Mouse (Mus musculus) urinary bladder, postnatal 10 days (tissue): ENCODE measurements at regions not wholly inside any gene's neighbourhood (a gene's known extent, or its start where the extent isn't known, plus 50 kb on each side); places are given as distances from the start of the nearest gene placed in this dataset.

Experiments
- DNase-seq: peaks from one replicate; pipeline ENCODE4 v3.0.0; 2022; ENCODE audit warnings: low spot score

GRCm38 (mm10) chr6:135627928-135628327 is 265.6 kb downstream of the Emp1 start:
- no peak for DNase-seq

DNA sequence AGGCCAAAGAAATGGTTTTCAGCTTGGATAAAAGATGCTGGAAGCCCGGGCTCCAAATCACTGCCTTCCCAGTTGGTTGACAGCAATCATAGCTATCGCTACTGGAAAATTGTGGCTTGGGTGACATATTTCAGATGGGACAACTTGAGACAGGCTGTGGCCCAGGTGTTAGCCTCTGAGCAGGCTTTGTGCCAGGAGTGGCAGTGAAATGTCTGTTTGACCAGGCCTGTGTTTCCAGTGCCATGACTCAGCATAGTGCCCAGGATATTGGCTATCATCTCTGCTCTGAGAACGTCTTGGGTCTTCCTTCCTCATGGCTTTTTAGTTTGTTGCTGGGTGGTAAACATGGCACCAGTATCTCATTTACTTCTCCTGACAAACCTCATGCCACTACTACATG is 266.9 kb downstream of the Emp1 start:
- no peak for DNase-seq

DNA sequence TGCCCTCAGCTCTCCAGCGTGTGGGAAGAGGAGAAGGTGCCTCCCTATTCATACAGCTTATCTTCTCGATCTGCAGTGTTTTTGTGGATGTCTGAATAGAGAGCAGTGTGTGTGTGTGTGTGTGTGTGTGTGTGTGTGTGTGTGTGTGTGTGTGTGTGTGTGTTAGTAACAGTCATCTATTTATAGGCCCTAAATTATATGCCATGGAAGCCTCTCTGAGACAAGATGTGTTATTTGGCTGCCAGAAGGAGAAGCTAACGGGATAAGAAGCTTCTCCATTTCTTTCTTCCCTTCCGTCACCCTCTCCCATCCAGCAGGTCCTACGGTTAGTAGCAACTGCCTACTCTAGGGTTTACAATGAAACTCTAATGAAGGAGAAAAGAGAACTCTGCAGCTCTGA is 270.3 kb downstream of the Emp1 start:
- DNase-seq, result no peak

DNA sequence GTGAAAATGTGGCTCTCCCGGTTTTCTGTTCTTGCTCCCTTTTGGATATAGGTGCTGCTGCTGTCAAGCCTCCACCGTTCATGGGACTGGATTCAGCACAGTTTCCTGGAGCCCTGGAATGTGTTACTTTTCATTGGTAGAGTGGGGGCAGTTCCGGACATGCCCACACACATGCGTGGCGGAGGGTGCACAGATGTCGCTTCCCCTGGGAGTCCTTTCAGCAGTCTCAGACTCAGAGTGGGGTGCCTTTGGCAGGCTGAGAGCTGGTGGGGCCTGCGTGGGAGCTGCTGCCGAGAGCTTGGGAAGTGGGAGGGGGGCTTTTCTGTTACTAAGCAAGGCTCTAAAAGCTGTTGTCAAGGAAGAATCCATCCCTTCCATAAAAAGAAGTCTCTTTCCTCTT is 274.3 kb downstream of the Emp1 start:
- DNase-seq, result no peak

DNA sequence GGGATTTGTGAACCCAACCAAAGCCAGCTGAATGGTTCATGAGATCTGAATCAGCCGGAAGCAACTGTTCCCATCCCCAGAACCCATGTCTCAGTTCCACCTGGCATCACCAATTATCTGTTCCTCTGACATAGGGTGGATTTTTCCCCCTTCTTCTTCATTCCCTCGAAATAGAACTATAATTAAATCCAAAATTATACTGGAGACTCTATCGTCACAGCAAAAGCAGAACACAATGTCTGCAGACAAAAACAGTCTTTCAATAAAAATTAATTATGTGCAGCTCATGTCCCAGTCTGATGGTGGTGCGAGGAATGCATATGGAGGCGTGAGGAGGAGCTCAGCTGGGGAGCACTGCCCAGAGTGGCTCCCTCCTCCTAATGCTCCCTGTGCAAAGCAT is 280.4 kb downstream of the Emp1 start:
- DNase-seq, result no peak

DNA sequence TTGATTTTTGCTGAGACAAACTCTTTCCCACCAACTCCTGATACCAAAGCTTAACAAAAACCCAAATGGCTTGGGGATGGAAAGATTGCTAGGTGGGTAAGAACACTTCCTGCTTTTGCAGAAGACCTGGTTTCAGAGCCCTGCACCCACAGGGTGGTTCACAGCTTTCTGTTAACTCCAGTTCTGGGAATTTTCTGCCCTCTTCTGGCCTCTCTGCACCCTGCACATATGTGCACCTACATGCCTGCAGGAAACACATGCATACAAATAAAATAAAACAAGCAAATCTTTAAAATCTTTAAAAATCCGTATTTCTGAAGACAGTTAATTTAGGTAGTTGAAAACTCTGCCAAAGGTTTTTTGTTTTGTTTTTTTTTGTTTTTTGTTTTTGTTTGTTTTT is 283.8 kb downstream of the Emp1 start:
- DNase-seq, result no peak

DNA sequence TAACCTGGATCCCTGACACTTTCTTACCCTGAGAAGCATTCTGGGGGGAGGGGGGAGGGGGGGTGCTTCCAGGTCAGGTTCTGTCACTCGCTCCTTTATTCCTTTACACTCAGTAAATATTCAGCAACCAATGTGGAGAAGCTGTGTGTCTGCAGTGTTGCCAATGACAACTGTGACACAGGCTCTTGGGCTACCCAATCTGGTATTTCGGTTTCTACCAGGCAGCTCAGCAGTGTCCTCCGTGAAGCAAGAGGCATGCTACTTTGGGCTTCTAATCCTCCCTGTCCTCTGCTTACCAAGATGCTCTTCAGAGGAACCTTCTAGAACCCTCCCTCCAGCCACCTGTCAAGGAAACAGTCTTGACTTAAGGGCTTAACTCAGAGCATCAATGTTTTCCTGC is 290.7 kb downstream of the Emp1 start:
- DNase-seq, result no peak

- no peak for DNase-seq
Measured at GRCm38 (mm10) chr6:135662386-135662785, 300.0 kb downstream of the Emp1 start.

- DNase-seq, result no peak
Measured at GRCm38 (mm10) chr6:135662801-135663537, 300.6 kb downstream of the Emp1 start.
